Mouse (Mus musculus): ENCODE measurements around the gene Npnt.

Npnt gene

DNA sequence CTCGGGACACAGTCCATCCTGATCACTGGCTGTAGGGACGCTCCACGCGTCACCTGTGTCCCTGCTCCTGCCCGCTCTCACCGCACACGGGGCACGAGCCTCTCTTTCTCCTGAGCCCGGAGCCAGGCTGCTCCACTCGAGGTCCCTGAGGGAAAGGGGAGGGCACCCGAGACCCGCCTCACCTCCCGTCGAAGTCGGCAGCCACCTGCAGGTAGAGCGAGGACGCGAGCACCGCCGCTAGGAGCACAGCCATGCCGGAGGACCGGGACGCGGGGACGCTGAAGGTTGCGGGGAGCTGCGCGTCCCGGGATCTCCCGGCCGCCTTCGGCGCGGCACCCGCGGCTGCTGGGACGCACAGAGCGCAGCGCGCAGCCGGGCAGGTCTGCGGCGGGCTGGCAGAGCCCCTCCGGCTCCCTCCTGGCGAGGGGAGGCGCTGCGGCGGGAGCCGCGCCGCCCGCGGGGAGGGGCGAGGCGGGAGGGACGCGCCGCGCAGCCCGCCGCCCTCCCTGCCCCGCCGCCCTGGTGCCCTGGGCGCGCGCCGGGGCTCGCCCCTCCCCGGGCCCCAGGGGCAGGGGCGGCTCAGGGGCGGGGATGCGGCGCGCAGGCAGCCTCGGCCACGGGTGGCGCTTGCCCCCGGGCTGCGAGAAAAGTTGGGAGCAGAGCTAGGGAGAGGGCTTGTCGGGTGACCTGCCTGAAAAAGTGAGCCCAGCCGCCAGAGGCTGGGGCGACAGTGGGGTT lies at the start of gene Npnt:
Gene Npnt (minus strand): TSS at position 501 of the 738 bp plus-strand sequence.
- WGBS, result 1% methylated on average over 81 of the region's 82 CpGs

DNA sequence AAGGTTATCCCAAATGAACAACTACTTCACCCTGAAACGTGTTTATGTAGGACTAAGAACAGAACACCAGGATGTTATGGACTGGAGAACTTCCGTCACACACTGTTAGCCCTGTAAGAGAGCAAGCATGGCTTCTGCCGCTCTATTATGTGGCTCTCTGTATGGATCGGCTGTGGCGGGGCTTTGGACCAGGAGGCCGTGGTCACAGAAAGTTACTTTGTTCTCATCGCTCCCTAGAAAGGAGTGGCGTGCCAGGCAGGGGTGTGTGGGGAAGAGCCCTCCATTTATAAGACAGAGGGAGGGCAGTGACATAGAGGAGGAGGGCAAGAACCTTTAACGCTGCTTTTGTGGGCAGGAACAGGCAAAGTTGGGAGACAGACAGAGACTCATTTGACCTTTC lies 46.2 kb upstream of the Npnt start:
- 69% methylated on average over 9 of the region's 9 CpGs for WGBS

DNA sequence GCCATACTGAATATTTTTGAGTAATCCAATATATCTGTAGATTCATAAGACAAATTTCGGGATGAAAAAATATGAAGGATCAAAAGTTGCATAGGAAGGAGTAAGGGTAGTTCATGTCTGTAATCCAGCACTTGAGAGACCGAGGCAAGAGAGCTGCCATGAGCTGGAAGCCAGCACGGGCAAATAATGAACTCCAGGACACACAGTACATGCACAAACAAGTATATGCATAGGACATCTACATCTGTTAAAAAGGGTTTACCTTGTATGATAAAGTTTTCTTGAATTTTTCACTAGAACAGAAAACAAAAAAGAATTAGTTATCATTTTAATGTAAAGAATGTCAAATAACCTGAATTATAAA lies 45.8 kb upstream of the Npnt start:
- 94% methylated on average over 3 of the region's 3 CpGs for WGBS

DNA sequence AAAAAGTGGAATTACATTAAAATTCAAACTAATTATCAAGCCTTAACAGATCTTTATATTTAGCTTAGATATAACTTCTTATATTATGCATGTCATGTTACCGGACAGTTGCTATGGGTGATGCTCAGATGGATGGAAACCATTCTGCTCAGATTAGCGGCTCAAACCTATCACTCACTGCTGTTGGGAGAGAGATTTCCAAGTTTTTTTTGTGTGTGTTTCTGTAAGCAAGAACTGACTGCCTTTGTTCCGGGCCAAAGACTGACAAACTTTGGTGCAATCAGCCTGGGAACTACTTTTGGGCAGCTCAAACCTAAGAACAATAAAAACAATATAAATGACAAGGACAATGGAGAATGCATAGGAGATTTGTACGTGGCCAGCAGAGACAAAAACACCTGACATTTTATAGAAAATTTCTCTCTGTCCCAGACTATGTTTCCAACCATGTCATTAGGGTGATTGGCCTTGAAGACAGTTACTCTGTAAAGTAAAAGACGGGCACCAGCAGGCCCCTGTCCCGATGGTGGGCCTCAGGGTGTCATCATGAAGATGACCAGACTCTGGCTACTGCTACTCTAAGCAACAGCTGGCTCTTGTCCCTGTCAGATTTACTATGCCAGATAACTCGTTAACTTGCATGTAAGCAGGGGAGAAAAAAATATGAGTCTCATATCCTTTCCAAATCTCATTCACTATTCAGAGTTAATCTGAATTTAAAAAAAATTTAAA lies 45.2 kb upstream of the Npnt start:
- 81% methylated on average over 7 of the region's 7 CpGs for WGBS

DNA sequence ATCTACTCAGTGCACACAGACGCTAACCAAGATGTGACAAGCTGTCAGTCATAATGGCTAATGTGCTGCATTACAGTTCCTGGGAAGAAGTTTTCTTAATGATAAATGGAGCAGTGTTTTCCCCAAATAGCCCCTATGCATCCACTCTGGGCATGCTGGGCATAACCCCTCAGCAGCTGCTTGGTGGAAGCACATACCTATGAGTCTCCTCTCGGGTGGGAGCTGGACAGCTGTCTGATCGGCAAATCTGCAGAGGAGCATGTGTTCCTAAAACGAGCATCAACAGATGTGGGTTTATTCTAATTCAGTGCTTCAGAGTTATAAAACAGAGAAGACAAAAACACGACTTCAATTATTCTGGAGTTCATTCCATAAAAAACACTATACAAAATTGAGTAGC lies 36.1 kb upstream of the Npnt start:
- 61% methylated on average over 5 of the region's 5 CpGs for WGBS

DNA sequence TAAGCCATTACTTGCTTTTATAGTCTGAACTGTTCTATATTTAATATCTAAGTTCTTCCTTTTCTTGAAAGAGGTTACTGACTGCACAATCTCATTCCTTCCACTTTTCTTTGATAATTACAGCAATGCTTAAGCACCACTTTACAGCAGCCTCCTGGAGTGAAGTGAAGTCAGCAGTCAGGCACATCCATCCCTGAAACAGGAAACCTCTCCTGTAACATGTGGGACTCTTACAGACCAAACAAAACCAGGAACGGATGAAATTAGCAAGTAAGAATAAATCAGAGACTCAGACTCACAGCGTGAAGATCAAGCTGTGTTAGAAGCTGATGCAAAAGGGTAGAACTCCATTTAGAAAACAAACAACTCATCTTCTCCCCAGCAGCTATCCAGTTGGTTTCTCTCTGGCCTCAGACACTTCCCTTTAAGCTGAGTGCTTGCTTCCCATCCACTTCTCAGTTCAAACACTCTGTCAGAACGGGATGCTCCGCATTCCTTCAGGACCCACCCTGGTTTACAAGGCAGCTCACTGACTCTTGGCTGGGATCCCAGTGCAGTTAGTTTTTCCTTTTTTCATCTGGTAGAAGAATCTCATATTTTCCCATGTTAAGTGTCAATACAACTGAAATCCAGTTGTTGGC lies 33.9 kb upstream of the Npnt start:
- 56% methylated on average over 4 of the region's 4 CpGs for WGBS

DNA sequence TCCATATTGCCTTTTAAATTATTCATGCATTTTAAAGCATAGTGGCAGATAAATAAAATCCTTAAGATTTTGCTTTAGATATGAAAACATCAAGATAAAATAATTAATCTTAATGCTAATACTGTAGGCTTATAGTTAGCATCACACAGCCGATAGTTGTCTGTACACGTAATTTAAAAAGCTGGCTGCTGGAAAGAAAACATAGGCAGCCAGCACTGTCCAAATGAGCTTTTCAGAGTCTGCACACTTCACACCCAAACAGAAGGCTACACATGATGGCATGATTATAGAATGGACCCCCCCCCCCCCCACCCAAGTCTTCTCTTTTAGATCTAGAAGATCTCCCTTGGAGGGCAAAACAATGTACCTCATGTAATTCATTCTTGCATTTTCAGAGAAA lies 31.9 kb upstream of the Npnt start:
- 91% methylated on average over 2 of the region's 2 CpGs for WGBS

DNA sequence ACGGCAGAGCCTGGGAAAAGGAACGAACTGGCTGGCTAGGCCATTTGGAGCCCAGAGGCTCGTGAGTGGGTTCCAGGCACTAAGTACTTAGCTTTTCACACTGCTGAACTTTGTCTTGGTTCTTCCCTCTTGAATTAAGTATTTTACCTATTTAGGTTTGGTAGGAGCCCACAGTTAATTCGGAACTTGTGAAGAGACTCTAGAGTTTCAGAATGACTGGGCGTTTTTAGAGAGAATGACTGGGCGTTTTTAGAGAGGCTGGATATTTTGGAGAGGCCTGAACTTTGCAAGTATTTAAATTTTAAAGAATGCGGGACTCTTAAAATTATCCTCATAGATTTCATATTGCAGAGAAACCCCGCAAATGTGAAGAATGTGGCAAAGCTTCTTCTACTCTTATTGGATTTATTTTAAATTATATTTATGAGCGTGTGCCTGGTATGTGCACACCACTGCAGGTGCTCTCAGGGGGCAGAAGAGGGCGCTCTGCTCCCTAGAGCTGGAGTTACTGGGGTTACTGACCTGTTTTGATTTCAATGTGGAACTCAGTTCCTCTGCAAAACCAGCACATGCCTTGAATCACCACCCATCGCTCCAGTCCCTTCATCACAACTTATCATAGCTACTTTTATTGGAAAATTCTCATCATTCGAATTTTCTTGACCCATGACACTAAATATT lies 29.8 kb upstream of the Npnt start:
- WGBS, result 93% methylated on average over 12 of the region's 12 CpGs

DNA sequence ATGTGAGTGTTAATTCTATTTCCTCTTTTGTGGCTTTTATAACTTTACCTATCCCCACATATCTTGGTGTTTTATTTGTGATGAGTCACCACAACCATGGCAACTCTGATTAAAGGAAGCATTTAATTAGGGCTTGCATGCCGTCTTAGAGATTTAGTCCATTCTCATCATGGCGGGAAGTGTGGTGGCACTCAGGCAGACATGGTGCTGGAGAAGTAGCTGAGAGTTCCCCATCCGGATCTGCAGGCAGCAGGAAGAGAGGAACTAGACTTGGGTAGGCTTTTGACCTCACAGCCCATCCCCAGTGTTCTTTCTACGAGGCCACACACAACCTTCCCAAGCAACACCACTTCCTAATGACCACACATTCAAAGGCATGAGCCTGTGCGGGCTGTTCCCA lies 16.2 kb upstream of the Npnt start:
- 83% methylated on average over 5 of the region's 5 CpGs for WGBS

DNA sequence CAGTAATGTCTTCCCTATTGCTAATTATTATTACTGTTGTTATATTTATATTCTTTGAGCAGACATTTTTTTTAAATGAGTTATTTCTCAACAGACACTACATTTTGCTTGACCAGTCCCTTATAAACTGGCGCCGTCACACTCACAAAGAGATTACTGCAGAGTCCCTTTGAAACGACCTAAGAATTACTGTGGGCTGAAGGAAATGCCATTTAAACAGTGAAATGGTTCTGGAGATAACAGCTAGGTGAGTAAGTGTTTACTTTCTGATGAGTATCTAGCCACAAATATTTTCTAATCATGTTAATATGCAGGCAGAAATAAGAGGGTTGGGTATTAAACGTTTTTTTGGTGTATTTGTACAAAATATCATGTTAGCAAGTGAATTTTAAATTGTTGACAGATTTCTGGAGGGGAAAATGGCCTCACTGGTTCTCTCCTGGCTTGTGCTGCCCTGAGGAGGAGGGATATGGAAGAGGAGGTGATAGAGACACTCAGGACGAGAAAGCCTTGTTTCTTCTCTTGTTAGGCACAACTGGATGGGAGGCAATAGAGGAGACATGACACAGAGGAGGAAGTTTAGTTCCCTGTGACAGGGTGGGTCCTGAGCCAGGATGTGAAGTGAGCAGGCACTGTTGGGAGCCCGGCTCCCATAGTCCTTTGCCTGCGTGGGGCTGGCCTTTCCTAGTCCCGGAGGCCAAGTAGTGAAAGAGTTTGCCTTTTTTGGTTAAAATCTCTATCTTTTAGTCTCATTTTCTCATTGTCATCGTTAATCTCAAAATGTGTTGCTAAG lies 14.8 kb upstream of the Npnt start:
- 76% methylated on average over 9 of the region's 9 CpGs for WGBS

DNA sequence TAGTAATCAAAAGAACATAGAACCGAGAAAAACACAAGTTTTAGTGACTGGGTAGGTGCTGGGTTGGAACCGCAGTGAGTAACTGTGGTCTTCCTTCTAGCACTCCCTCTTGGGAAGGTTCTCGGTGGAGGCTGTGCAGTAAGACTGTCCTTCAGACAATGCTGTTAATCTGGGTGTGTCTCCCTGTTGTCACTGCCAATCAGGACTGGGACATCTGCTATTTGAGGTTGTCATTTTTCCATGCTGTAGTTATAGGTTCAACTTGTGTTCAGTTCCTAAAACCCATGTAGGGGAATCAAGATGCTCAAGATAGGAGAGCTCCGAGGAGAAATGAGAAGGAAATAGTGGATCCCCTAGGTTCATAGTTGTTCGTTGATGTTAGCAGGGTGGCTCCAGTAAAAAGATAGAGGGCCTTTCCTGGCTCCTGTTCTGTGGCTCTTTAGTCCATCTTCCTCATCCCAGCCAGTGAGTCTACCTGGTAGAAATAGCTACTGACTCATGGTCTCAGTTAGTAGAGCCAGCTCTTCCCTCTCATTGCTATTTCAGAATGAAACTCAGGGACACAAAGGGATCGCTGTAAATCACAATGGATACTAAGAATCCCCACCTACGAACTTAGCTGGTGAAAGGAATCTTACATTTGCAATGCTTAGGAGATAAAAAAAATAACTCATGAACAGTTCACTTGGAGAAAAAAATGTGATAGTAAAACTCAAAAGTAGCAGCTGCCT lies 12.7 kb upstream of the Npnt start:
- WGBS, result 80% methylated on average over 7 of the region's 7 CpGs

DNA sequence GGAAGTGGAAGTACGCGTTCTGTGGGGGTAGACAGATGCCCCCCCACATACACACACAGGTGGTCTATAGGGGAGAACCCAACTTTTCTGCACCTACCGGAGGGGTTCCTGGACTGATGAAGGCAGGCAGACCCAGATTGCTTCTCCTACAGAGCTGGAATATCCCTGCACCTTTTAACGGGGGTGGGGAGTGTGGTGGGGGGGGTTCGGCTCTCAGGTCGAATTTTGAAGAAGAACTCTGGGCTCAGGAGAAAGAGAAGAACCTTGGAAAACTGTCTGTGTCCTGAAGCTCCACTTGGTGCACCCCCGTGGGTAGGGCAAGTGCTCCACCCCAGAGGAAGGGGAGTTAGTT lies 414 bp upstream of the Npnt start:
- WGBS, result 14% methylated on average over 7 of the region's 7 CpGs

DNA sequence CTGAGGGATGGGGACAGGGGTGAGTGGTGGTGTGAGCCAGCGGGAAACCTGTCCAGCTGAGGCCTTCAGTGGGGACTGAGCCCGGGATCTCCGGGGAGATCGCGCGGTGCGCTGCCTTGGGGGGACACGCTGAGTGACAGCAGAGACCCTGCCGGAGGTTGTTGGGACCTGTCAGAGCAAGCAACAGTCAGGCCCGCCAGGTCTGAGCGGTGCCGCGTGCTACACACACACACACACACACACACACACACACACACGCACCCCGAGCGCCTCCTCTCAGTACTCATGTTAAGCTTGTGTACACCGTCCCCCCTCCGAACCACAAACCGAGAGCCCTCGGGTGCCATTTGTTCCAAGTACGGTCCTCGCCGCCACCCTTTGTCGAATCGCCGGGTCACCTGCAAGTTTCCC lies 706 bp downstream of the Npnt start:
- WGBS, result 2% methylated on average over 26 of the region's 26 CpGs

DNA sequence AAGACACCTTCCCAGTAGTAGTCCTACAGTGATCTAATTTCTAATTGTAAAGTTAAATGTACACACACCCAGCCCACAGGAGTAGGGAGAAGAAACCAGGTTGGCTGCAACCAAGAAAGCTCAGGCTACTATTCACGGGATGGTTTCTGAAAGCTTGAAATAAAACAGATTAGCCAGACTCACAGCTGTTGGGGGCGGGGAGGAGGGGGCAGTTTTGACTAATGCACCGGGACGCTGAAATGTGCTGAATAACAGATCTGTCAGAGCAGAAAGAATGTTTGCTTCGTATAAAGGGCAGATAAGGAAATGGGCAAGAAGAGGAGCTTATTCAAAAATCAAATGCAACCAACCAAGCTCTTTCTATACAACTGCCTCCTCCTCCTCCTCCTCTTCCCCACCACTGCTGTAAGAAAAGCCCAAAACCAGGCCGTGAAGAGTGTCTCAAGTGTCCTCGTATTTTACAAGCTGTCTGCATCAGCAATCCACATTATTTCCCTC lies 1.7 kb downstream of the Npnt start:
- WGBS, result 28% methylated on average over 7 of the region's 7 CpGs

DNA sequence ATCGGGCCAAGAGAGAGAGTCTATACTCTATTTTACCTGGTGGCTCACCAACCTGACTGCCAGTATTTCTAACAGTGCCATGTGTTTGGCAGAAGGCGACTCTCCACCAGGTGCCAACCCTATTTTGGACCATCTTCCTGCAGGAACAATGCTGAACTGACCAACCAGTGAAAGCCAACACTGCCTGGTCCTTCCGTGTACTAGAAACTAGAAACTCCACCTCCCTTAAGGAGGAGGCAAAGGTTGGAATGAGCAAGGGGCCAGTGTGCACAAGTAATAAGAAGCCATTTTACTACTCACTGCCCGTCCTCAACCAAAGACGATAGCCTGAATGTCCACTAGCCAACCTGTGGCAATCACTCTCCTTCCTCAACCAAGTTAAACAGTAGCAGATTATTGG lies 4.0 kb downstream of the Npnt start:
- WGBS, result 97% methylated on average over 5 of the region's 5 CpGs

DNA sequence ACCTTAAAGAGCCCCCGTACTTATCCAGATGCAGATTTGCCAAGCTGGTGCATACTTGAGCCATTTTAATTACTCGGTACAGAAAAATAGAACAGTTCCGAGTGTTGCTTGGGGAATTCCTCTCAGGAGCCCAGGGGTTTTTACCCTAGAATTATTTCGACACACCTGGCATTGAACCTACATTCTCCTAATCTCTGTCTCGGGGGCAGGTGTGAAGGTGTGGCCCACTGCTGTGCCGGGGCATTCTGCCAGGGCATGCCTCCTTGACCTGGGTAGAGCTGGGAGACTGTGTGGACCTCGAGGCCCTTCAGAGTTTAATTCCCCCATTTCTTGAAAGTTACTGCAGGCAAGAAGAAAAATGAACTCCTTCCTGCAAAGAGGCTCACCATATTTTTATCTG lies 4.4 kb downstream of the Npnt start:
- WGBS, result 85% methylated on average over 7 of the region's 7 CpGs

DNA sequence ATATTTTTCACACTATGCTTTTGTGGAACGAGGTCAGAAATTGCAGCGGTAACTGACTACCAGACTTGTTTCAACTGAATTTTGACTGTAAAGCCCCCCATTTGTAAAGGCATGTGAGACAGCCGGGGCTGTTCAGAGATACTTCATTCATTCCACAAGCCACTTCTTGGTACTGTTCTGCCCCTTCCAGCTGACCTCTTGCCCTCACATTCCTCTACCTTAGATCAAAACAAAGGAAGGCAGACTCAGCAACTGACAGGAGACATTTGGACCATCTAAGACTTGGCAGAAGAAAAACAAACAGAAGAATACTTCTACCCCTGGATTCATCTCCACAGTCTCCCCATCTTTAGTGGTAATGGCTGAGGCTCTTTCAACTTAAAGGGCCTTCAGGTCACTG lies 5.5 kb downstream of the Npnt start:
- WGBS, result 77% methylated on average over 3 of the region's 3 CpGs

DNA sequence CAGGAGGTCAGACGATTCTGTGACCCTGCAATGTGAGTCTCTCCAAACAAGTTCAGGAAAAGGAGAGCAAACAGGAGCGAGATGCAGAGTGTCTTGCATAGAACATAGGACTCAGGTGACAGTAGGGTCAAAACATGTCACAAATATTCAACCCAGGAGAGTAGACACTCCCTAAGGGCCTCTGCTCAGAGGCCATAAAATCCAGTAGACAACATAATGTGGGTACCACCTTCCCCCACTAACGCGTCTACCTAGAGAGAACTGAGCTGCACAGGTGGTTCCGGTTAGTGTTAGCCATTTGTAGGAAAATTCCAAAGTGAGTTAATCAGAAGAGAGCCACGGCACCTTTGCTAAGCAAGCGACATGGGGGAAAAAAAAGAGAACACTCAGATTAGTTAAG lies 5.9 kb downstream of the Npnt start:
- 84% methylated on average over 7 of the region's 7 CpGs for WGBS

DNA sequence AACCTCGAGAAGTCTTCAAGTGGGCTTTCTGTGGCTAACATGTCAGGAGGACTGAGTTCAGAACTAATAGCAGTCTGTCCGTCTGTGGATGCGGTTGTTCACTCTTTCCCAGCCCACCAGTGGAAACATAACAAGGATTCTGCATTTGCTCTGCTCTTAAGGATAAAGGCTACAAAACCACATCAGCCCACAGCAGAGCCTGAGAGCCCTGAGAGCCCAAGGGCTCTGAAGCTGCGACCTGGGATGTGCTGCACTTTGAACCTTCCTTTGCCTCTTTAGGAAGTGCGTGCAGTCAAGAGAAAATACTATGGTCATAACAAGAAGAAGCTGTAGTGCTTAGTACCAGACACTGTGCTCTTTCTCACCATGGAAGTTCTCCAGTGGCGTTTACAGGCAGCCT lies 7.3 kb downstream of the Npnt start:
- WGBS, result 96% methylated on average over 6 of the region's 6 CpGs

DNA sequence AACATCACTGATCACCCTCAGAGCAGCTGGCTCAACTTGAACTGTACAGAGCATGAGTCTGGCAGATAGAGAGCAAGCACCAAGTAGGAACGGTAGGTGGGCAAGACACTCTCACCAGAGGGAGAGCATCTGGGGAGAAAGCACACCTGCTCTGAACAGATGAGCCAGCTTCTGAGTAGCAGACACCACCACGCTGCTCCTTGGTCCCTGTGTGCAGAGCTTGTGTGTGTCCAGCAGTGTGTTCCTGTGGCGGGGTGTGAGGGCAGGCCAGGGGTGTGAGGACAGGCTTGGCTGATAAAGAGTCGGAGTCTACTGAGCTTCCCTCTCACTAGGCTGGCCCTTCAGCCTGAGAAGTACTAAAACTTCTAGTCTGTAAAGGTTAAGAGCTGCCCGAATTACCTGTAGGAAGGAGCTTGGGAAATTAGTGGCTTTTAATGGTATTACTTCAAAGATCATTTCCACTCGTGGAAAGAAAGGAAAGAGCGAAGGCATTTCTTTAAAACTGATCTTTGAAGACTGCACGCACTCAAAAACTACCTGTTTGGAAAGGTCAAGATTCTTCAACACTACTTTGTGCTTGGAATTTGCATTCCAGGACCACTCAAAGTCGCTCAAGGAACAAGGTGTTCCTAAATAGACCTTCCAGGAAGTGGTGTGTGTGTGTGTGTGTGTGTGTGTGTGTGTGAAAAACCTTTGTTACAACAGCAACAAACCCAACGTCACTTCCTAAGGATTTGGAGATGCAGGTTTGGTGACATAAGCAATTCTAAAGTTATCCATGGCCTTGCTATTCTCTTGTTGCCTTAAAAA lies 9.7 kb downstream of the Npnt start:
- 85% methylated on average over 10 of the region's 10 CpGs for WGBS

Data from cerebral cortex, adult 2 months (tissue).